ENCODE assay signal across 8 mouse cellular contexts in genomic region chr4:134287168-134287564, GRCm38 (mm10). TPM values are rescaled to one million over a fixed set of nuclear protein-coding genes. Genes with fewer than 3 reads are reported as not detected.
DNase-seq lines count a peak whose midpoint lies in the region; ATAC-seq and TF ChIP-seq lines count a peak whose summit lies in the region.

No protein-coding gene starts in this region.

- H3K4me3 ChIP-seq in ES-Bruce4 (ENCODE audit: low read depth, low read length): peak overlapping the region; percentile 87
- peak overlapping the region; percentile 98 for H3K4me3 ChIP-seq in forebrain, embryonic 12.5 days (replicated peaks)
- peak overlapping the region; percentile 91 for H3K4me3 ChIP-seq in heart, postnatal 0 days (ENCODE audit: low read depth, low read length)
- H3K4me3 ChIP-seq in liver, embryonic 15.5 days (replicated peaks): peak overlapping the region; percentile 97
- H3K4me3 ChIP-seq in neural tube, embryonic 11.5 days (ENCODE audit: low read depth, low read length): peak overlapping the region; percentile 89
- H3K4me3 ChIP-seq in stomach, embryonic 16.5 days (replicated peaks; ENCODE audit: low read length): peak overlapping the region; percentile 99

- H3K9ac ChIP-seq in ES-Bruce4 (ENCODE audit: low read depth, poor library complexity, severe bottlenecking): peak overlapping the region; percentile 88
- peak overlapping the region; percentile 98 for H3K9ac ChIP-seq in forebrain, embryonic 12.5 days
- peak overlapping the region; percentile 86 for H3K9ac ChIP-seq in heart, postnatal 0 days (replicated peaks; ENCODE audit: low read depth, low read length)
- peak overlapping the region; percentile 97 for H3K9ac ChIP-seq in liver, embryonic 15.5 days
- peak overlapping the region; percentile 99 for H3K9ac ChIP-seq in neural tube, embryonic 11.5 days (ENCODE audit: low read length)
- H3K9ac ChIP-seq in stomach, embryonic 16.5 days (ENCODE audit: low read length): peak overlapping the region; percentile 99

- no peaks in the 10 kb centered on the region for H3K4me1 ChIP-seq in ES-Bruce4 (ENCODE audit: control insufficient read depth, insufficient read depth, low read length)
- H3K4me1 ChIP-seq in forebrain, embryonic 12.5 days: peaks cover 22% of the 10 kb centered on the region
- peaks cover 27% of the 10 kb centered on the region for H3K4me1 ChIP-seq in heart, postnatal 0 days (ENCODE audit: control insufficient read depth, insufficient read depth)
- peaks cover 47% of the 10 kb centered on the region for H3K4me1 ChIP-seq in liver, embryonic 15.5 days (replicated peaks)
- peaks cover 11% of the 10 kb centered on the region for H3K4me1 ChIP-seq in neural tube, embryonic 11.5 days (ENCODE audit: control insufficient read depth, insufficient read depth, low read length)
- peaks cover 19% of the 10 kb centered on the region for H3K4me1 ChIP-seq in stomach, embryonic 16.5 days (ENCODE audit: control insufficient read depth, insufficient read depth, low read length)

- H3K36me3 ChIP-seq in ES-Bruce4 (ENCODE audit: control insufficient read depth, insufficient read depth, low read length, poor library complexity, severe bottlenecking): peaks cover 7% of the 10 kb centered on the region
- peaks cover 22% of the 10 kb centered on the region for H3K36me3 ChIP-seq in forebrain, embryonic 12.5 days (replicated peaks)
- H3K36me3 ChIP-seq in heart, postnatal 0 days (replicated peaks; ENCODE audit: control insufficient read depth, insufficient read depth, low read length): peaks cover 21% of the 10 kb centered on the region
- H3K36me3 ChIP-seq in liver, embryonic 15.5 days (replicated peaks): peaks cover 23% of the 10 kb centered on the region
- no peaks in the 10 kb centered on the region for H3K36me3 ChIP-seq in neural tube, embryonic 11.5 days (ENCODE audit: control insufficient read depth, insufficient read depth, low read length)
- no peaks in the 10 kb centered on the region for H3K36me3 ChIP-seq in stomach, embryonic 16.5 days (ENCODE audit: control insufficient read depth, insufficient read depth, low read length)

- no peak for TF ChIP-seq CTCF in ES-Bruce4 (IDR thresholded peaks at IDR 0.05; ENCODE audit: low read depth, low read length)
- TF ChIP-seq CTCF in heart, postnatal 0 days (IDR thresholded peaks at IDR 0.05; ENCODE audit: low read depth): peak; percentile 25; the same call in 1 of the 2 replicates

- peak; percentile 85 for DNase-seq in c-Kit-positive CD71-positive TER-119-positive erythroid progenitor cells, embryonic 14.5 days (ENCODE audit: low spot score)
- peak; percentile 93 for DNase-seq in heart, postnatal 0 days (ENCODE audit: low spot score)
- DNase-seq in kidney, postnatal 36 days: peak; percentile 94 to 97
- DNase-seq in neural tube, embryonic 11.5 days (ENCODE audit: low spot score): peak; percentile 98

- WGBS in forebrain, embryonic 12.5 days: under 1% methylated on average over 52 of the region's 59 CpGs
- WGBS in heart, postnatal 0 days: 0% methylated on average over 51 of the region's 59 CpGs
- under 1% methylated on average over 55 of the region's 59 CpGs for whole genome bisulfite sequencing in liver, embryonic 15.5 days (ENCODE audit: insufficient replicate concordance)
- under 1% methylated on average over 52 of the region's 59 CpGs for WGBS in neural tube, embryonic 11.5 days
- under 1% methylated on average over 58 of the region's 59 CpGs for WGBS in stomach, embryonic 16.5 days

- peak overlapping the region; percentile 70 for H3K27ac ChIP-seq in ES-Bruce4 (ENCODE audit: insufficient read depth, low read length)
- H3K27ac ChIP-seq in forebrain, embryonic 12.5 days: peak overlapping the region; percentile 100
- peak overlapping the region; percentile 96 for H3K27ac ChIP-seq in heart, postnatal 0 days (ENCODE audit: low read depth)
- H3K27ac ChIP-seq in liver, embryonic 15.5 days (replicated peaks): peak overlapping the region; percentile 99
- peak overlapping the region; percentile 100 for H3K27ac ChIP-seq in neural tube, embryonic 11.5 days (ENCODE audit: low read depth, low read length)
- peak overlapping the region; percentile 100 for H3K27ac ChIP-seq in stomach, embryonic 16.5 days (ENCODE audit: low read length)

- TF ChIP-seq POLR2A in ES-Bruce4 (IDR thresholded peaks at IDR 0.05; ENCODE audit: insufficient read depth, low read length): peak; percentile 76

- no peaks in the 10 kb centered on the region for H3K9me3 ChIP-seq in ES-Bruce4 (replicated peaks; ENCODE audit: control insufficient read depth, insufficient read depth, low read length, poor library complexity, severe bottlenecking)
- no peaks in the 10 kb centered on the region for H3K9me3 ChIP-seq in forebrain, embryonic 12.5 days
- H3K9me3 ChIP-seq in heart, postnatal 0 days (replicated peaks; ENCODE audit: control insufficient read depth, low read length): no peaks in the 10 kb centered on the region
- H3K9me3 ChIP-seq in liver, embryonic 15.5 days (replicated peaks): no peaks in the 10 kb centered on the region
- no peaks in the 10 kb centered on the region for H3K9me3 ChIP-seq in neural tube, embryonic 11.5 days (ENCODE audit: control insufficient read depth, low read length)
- no peaks in the 10 kb centered on the region for H3K9me3 ChIP-seq in stomach, embryonic 16.5 days (replicated peaks; ENCODE audit: control insufficient read depth, low read length)

- TF ChIP-seq EP300 in ES-Bruce4 (IDR thresholded peaks at IDR 0.05; ENCODE audit: insufficient read depth, low read depth, low read length): no peak
- no peak; the same call in 1 of the 2 replicates for TF ChIP-seq EP300 in heart, postnatal 0 days (IDR thresholded peaks at IDR 0.05; ENCODE audit: low read depth)

- H3K27me3 ChIP-seq in ES-Bruce4 (ENCODE audit: control insufficient read depth, insufficient read depth, low read length, poor library complexity, severe bottlenecking): no peaks in the 10 kb centered on the region
- no peaks in the 10 kb centered on the region for H3K27me3 ChIP-seq in forebrain, embryonic 12.5 days
- H3K27me3 ChIP-seq in heart, postnatal 0 days (ENCODE audit: control insufficient read depth, insufficient read depth, low read length): no peaks in the 10 kb centered on the region
- H3K27me3 ChIP-seq in liver, embryonic 15.5 days: no peaks in the 10 kb centered on the region; the same call in 1 of the 2 replicates
- H3K27me3 ChIP-seq in neural tube, embryonic 11.5 days (ENCODE audit: control insufficient read depth, insufficient read depth, low read length): no peaks in the 10 kb centered on the region
- H3K27me3 ChIP-seq in stomach, embryonic 16.5 days (ENCODE audit: control insufficient read depth, insufficient read depth, low read length): no peaks in the 10 kb centered on the region

- H3K4me2 ChIP-seq in forebrain, embryonic 12.5 days: peak overlapping the region; percentile 94
- H3K4me2 ChIP-seq in heart, postnatal 0 days (ENCODE audit: low read depth, low read length): peak overlapping the region; percentile 95
- H3K4me2 ChIP-seq in liver, embryonic 15.5 days: peak overlapping the region; percentile 92
- H3K4me2 ChIP-seq in neural tube, embryonic 11.5 days (ENCODE audit: low read depth): peak overlapping the region; percentile 87
- H3K4me2 ChIP-seq in stomach, embryonic 16.5 days (ENCODE audit: low read depth, low read length): peak overlapping the region; percentile 94

- peak; percentile 95 for ATAC-seq in forebrain, embryonic 12.5 days (ENCODE audit: low FRiP score)
- ATAC-seq in heart, postnatal 0 days (ENCODE audit: insufficient read depth, low read depth): peak; percentile 93
- peak; percentile 90 for ATAC-seq in liver, embryonic 15.5 days (ENCODE audit: insufficient read depth)
- ATAC-seq in neural tube, embryonic 11.5 days (ENCODE audit: insufficient read depth, low FRiP score, low TSS enrichment): peak; percentile 94
- peak; percentile 91 for ATAC-seq in stomach, embryonic 16.5 days (ENCODE audit: insufficient read depth, low FRiP score)

RNA-seq across cellular contexts. Expression of gene Pdik1l, which starts 0.5 kb away (rescaled TPM):
- polyA plus RNA-seq in ES-Bruce4 (2011; ENCODE audit: insufficient read depth, insufficient read length, low read depth, missing spikeins): 12.0 and 14.1 TPM in 2 replicates
- polyA plus RNA-seq in forebrain, embryonic 12.5 days (2016; fragmentation: Nextera tagmentation; extraction: Ambion mirVana): 33.3 and 34.8 TPM in 2 replicates
- 6.6 and 31.0 TPM in 2 replicates for total RNA-seq in heart, postnatal 0 days (2014; rRNA removed; ENCODE audit: low replicate concordance)
- 7.7 and 9.4 TPM in 2 replicates for polyA plus RNA-seq in heart, postnatal 0 days (2015; fragmentation: Nextera tagmentation; extraction: Ambion mirVana)
- polyA plus RNA-seq in liver, embryonic 15.5 days (2015; fragmentation: Nextera tagmentation; extraction: Ambion mirVana): 9.8 and 11.9 TPM in 2 replicates
- 21.6 and 23.1 TPM in 2 replicates for polyA plus RNA-seq in neural tube, embryonic 11.5 days (2014; fragmentation: Nextera tagmentation; extraction: Ambion mirVana)
- polyA plus RNA-seq in stomach, embryonic 16.5 days (2015; fragmentation: Nextera tagmentation; extraction: Ambion mirVana): 17.7 and 19.0 TPM in 2 replicates

RNA-seq across cellular contexts. Expression of gene Trim63, which starts 27.8 kb away (rescaled TPM):
- polyA plus RNA-seq in ES-Bruce4 (2011; ENCODE audit: insufficient read depth, insufficient read length, low read depth, missing spikeins): 5.4 and 7.4 TPM in 2 replicates
- polyA plus RNA-seq in forebrain, embryonic 12.5 days (2016; fragmentation: Nextera tagmentation; extraction: Ambion mirVana): 0.17 and 0.27 TPM in 2 replicates
- total RNA-seq in heart, postnatal 0 days (2014; rRNA removed; ENCODE audit: low replicate concordance): 168 and 170 TPM in 2 replicates
- 248 and 281 TPM in 2 replicates for polyA plus RNA-seq in heart, postnatal 0 days (2015; fragmentation: Nextera tagmentation; extraction: Ambion mirVana)
- 0.24 and 0.31 TPM in 2 replicates for polyA plus RNA-seq in liver, embryonic 15.5 days (2015; fragmentation: Nextera tagmentation; extraction: Ambion mirVana)
- 0.87 and 1.6 TPM in 2 replicates for polyA plus RNA-seq in neural tube, embryonic 11.5 days (2014; fragmentation: Nextera tagmentation; extraction: Ambion mirVana)
- 0.37 and 1.4 TPM in 2 replicates for polyA plus RNA-seq in stomach, embryonic 16.5 days (2015; fragmentation: Nextera tagmentation; extraction: Ambion mirVana)

RNA-seq across cellular contexts. Expression of gene Grrp1, which starts 33.3 kb away (rescaled TPM):
- 0.55 TPM in 1 of 2 replicates, not detected in the other for polyA plus RNA-seq in ES-Bruce4 (2011; ENCODE audit: insufficient read depth, insufficient read length, low read depth, missing spikeins)
- 4.1 and 5.2 TPM in 2 replicates for polyA plus RNA-seq in forebrain, embryonic 12.5 days (2016; fragmentation: Nextera tagmentation; extraction: Ambion mirVana)
- 18.4 and 26.1 TPM in 2 replicates for total RNA-seq in heart, postnatal 0 days (2014; rRNA removed; ENCODE audit: low replicate concordance)
- polyA plus RNA-seq in heart, postnatal 0 days (2015; fragmentation: Nextera tagmentation; extraction: Ambion mirVana): 6.0 and 6.5 TPM in 2 replicates
- 0.46 and 1.0 TPM in 2 replicates for polyA plus RNA-seq in liver, embryonic 15.5 days (2015; fragmentation: Nextera tagmentation; extraction: Ambion mirVana)
- 11.1 and 11.8 TPM in 2 replicates for polyA plus RNA-seq in neural tube, embryonic 11.5 days (2014; fragmentation: Nextera tagmentation; extraction: Ambion mirVana)
- 3.2 and 3.5 TPM in 2 replicates for polyA plus RNA-seq in stomach, embryonic 16.5 days (2015; fragmentation: Nextera tagmentation; extraction: Ambion mirVana)

RNA-seq across cellular contexts. Expression of gene Gm30191, which starts 40.4 kb away (rescaled TPM):
- not detected in 2 replicates for polyA plus RNA-seq in ES-Bruce4 (2011; ENCODE audit: insufficient read depth, insufficient read length, low read depth, missing spikeins)
- polyA plus RNA-seq in forebrain, embryonic 12.5 days (2016; fragmentation: Nextera tagmentation; extraction: Ambion mirVana): not detected in 2 replicates
- not detected in 2 replicates for total RNA-seq in heart, postnatal 0 days (2014; rRNA removed; ENCODE audit: low replicate concordance)
- polyA plus RNA-seq in heart, postnatal 0 days (2015; fragmentation: Nextera tagmentation; extraction: Ambion mirVana): not detected in 2 replicates
- polyA plus RNA-seq in liver, embryonic 15.5 days (2015; fragmentation: Nextera tagmentation; extraction: Ambion mirVana): not detected in 2 replicates
- not detected in 2 replicates for polyA plus RNA-seq in neural tube, embryonic 11.5 days (2014; fragmentation: Nextera tagmentation; extraction: Ambion mirVana)
- polyA plus RNA-seq in stomach, embryonic 16.5 days (2015; fragmentation: Nextera tagmentation; extraction: Ambion mirVana): not detected in 2 replicates

RNA-seq across cellular contexts. Expression of gene Zfp593, which starts 41.8 kb away (rescaled TPM):
- polyA plus RNA-seq in ES-Bruce4 (2011; ENCODE audit: insufficient read depth, insufficient read length, low read depth, missing spikeins): 16.8 and 17.2 TPM in 2 replicates
- 18.5 and 20.4 TPM in 2 replicates for polyA plus RNA-seq in forebrain, embryonic 12.5 days (2016; fragmentation: Nextera tagmentation; extraction: Ambion mirVana)
- 4.0 and 4.2 TPM in 2 replicates for total RNA-seq in heart, postnatal 0 days (2014; rRNA removed; ENCODE audit: low replicate concordance)
- polyA plus RNA-seq in heart, postnatal 0 days (2015; fragmentation: Nextera tagmentation; extraction: Ambion mirVana): 5.4 and 6.0 TPM in 2 replicates
- polyA plus RNA-seq in liver, embryonic 15.5 days (2015; fragmentation: Nextera tagmentation; extraction: Ambion mirVana): 5.4 and 5.8 TPM in 2 replicates
- polyA plus RNA-seq in neural tube, embryonic 11.5 days (2014; fragmentation: Nextera tagmentation; extraction: Ambion mirVana): 18.6 and 19.2 TPM in 2 replicates
- 12.9 and 13.0 TPM in 2 replicates for polyA plus RNA-seq in stomach, embryonic 16.5 days (2015; fragmentation: Nextera tagmentation; extraction: Ambion mirVana)

Comparison
In these comparisons a context has a peak if more than half of its experiments do, and no peak if none do; other contexts are left out.
1. Peak in every context shown above with its lines: DNase-seq, ATAC-seq, H3K4me3 ChIP-seq and H3K27ac ChIP-seq.
2. RNA of gene Trim63, which starts 27.8 kb away (polyA plus RNA-seq): 248 to 281 TPM in heart, postnatal 0 days; 5.4 to 7.4 TPM in ES-Bruce4, 0.87 to 1.6 TPM in neural tube, embryonic 11.5 days, 0.37 to 1.4 TPM in stomach, embryonic 16.5 days, 0.24 to 0.31 TPM in liver, embryonic 15.5 days and 0.17 to 0.27 TPM in forebrain, embryonic 12.5 days; every median in the first group is over 10 times any median in the second.